Mouse (Mus musculus) myocyte (in vitro differentiated cells): ENCODE results near the gene Vmn2r83. TPM values are rescaled to one million over a fixed set of nuclear protein-coding genes. Genes with fewer than 3 reads are reported as not detected.

Experiments used
- H3K27me3 ChIP-seq: one replicate; pipeline ENCODE4 v1.6.1; 2011; ENCODE audit not compliant: control insufficient read depth, insufficient read depth, insufficient read length
- H3K36me3 ChIP-seq: one replicate; pipeline ENCODE4 v1.6.1; 2011; ENCODE audit not compliant: control insufficient read depth, insufficient read depth
- H3K4me2 ChIP-seq: one replicate; pipeline ENCODE4 v1.6.1; 2011; ENCODE audit warnings: low read depth, control low read depth
- H3K4me3 ChIP-seq: one replicate; pipeline ENCODE4 v1.5.1; 2011; ENCODE audit warnings: mild to moderate bottlenecking, control low read depth, moderate library complexity
- H3K79me2 ChIP-seq: one replicate; pipeline ENCODE4 v1.6.1; 2011; ENCODE audit not compliant: control insufficient read depth, insufficient read depth
- H3ac ChIP-seq: one replicate; pipeline ENCODE4 v1.6.1; 2011; ENCODE audit not compliant: control insufficient read depth, insufficient read length
- CEBPB ChIP-seq: IDR thresholded peaks from 2 replicates; pipeline ENCODE4 v1.6.1; 2011; ENCODE audit warnings: mild to moderate bottlenecking, moderate library complexity; ENCODE audit not compliant: poor library complexity, insufficient read depth, severe bottlenecking
- E2F4 ChIP-seq: IDR thresholded peaks from one replicate; pipeline ENCODE4 v1.6.1; 2011; ENCODE audit warnings: mild to moderate bottlenecking, control low read depth, moderate library complexity; ENCODE audit not compliant: insufficient read depth
- MAX ChIP-seq: IDR thresholded peaks from one replicate; pipeline ENCODE4 v1.6.1; 2011; ENCODE audit warnings: low read depth, mild to moderate bottlenecking, control low read depth
- MYOD1 ChIP-seq, 3 experiments: IDR thresholded peaks; one replicate each; pipeline ENCODE4 v1.6.1; 2011; ENCODE audit warnings: control low read depth in 2 of 3, low read depth in 2 of 3, mild to moderate bottlenecking in 2 of 3, moderate library complexity in 1 of 3; ENCODE audit not compliant: insufficient read length in 2 of 3, control insufficient read depth in 1 of 3
- MYOG ChIP-seq, 3 experiments: IDR thresholded peaks; one replicate each; pipeline ENCODE4 v1.6.1; 2011; ENCODE audit warnings: control low read depth in 2 of 3, low read depth in 2 of 3, mild to moderate bottlenecking in 2 of 3; ENCODE audit not compliant: insufficient read length in 2 of 3, control insufficient read depth in 1 of 3, insufficient read depth in 1 of 3
- POLR2A ChIP-seq: IDR thresholded peaks from one replicate; pipeline ENCODE4 v1.6.1; 2011; ENCODE audit warnings: low read depth, mild to moderate bottlenecking, control low read depth, moderate library complexity; ENCODE audit not compliant: insufficient read length
- POLR2AphosphoS2 ChIP-seq: IDR thresholded peaks from one replicate; pipeline ENCODE4 v1.6.1; 2011; ENCODE audit warnings: low read depth, control low read depth; ENCODE audit not compliant: insufficient read length
- REST ChIP-seq: IDR thresholded peaks from one replicate; pipeline ENCODE4 v1.6.1; 2011; ENCODE audit warnings: mild to moderate bottlenecking, control low read depth, moderate library complexity; ENCODE audit not compliant: insufficient read depth, insufficient read length
- SRF ChIP-seq: IDR thresholded peaks from one replicate; pipeline ENCODE4 v1.6.1; 2011; ENCODE audit warnings: low read depth; ENCODE audit not compliant: control insufficient read depth, insufficient read length
- TCF12 ChIP-seq: IDR thresholded peaks from one replicate; pipeline ENCODE4 v1.6.1; 2011; ENCODE audit warnings: mild to moderate bottlenecking, control low read depth; ENCODE audit not compliant: poor library complexity, insufficient read depth, severe bottlenecking
- TCF3 ChIP-seq: IDR thresholded peaks from one replicate; pipeline ENCODE4 v1.6.1; 2011; ENCODE audit warnings: low read depth, control low read depth; ENCODE audit not compliant: insufficient read length
- USF1 ChIP-seq: IDR thresholded peaks from one replicate; pipeline ENCODE4 v1.6.1; 2011; ENCODE audit warnings: low read depth, mild to moderate bottlenecking, control low read depth, moderate library complexity
- polyA plus RNA-seq: library from polyadenylated mRNA; unstranded; fragments of >200 nt; fragmentation: generic; extraction: Trizol; gene quantifications from one replicate; pipeline ENCODE4 v1.2.1, GENCODE M21; 2012; ENCODE audit warnings: missing spikeins

Vmn2r83 gene
- polyA plus RNA-seq, 1 experiment = not detected

- H3K79me2 ChIP-seq = peaks cover 10% of the 10 kb centered on the region
- no peak overlapping the region for H3K4me3 ChIP-seq
- no peak overlapping the region for H3K4me2 ChIP-seq
- H3K27me3 ChIP-seq = no peaks in the 10 kb centered on the region
- H3K36me3 ChIP-seq = peaks cover 11% of the 10 kb centered on the region
- H3ac ChIP-seq = no peak overlapping the region
- TF ChIP-seq POLR2A (no peak), E2F4 (no peak), MYOG (IDR thresholded peaks at IDR 0.05; ENCODE audit: control insufficient read depth in 1 of 3, insufficient read depth in 1 of 3, insufficient read length in 2 of 3, low read depth in 2 of 3) (no peak), REST (no peak), TCF12 (no peak), POLR2AphosphoS2 (no peak), CEBPB (no peak), MYOD1 (IDR thresholded peaks at IDR 0.05; ENCODE audit: control insufficient read depth in 1 of 3, insufficient read length in 2 of 3, low read depth in 2 of 3) (no peak), USF1 (no peak), MAX (no peak), SRF (no peak), TCF3 (no peak)
These were observed 58.9 kb downstream of the Vmn2r83 start for GRCm38 (mm10) chr10:79527453-79527845.

GRCm38 (mm10) chr10:79528081-79528480 is 59.5 kb downstream of the Vmn2r83 start:
- Histone ChIP-seq H3K4me2 (no peak overlapping the region), H3K4me3 (no peak overlapping the region), H3K79me2 (peaks cover 14% of the 10 kb centered on the region), H3K27me3 (no peaks in the 10 kb centered on the region), H3ac (no peak overlapping the region), H3K36me3 (peaks cover 11% of the 10 kb centered on the region)
- TF ChIP-seq MAX (no peak), POLR2A (no peak), REST (no peak), E2F4 (no peak), POLR2AphosphoS2 (no peak), MYOG (IDR thresholded peaks at IDR 0.05; ENCODE audit: control insufficient read depth in 1 of 3, insufficient read depth in 1 of 3, insufficient read length in 2 of 3, low read depth in 2 of 3) (no peak), CEBPB (no peak), TCF12 (no peak), SRF (no peak), TCF3 (no peak), USF1 (no peak), MYOD1 (IDR thresholded peaks at IDR 0.05; ENCODE audit: control insufficient read depth in 1 of 3, insufficient read length in 2 of 3, low read depth in 2 of 3) (no peak)

- Histone ChIP-seq H3K27me3 (no peaks in the 10 kb centered on the region), H3K36me3 (peaks cover 11% of the 10 kb centered on the region), H3ac (no peak overlapping the region), H3K4me3 (no peak overlapping the region), H3K4me2 (no peak overlapping the region), H3K79me2 (peaks cover 14% of the 10 kb centered on the region)
- TF ChIP-seq MYOG (IDR thresholded peaks at IDR 0.05; ENCODE audit: control insufficient read depth in 1 of 3, insufficient read depth in 1 of 3, insufficient read length in 2 of 3, low read depth in 2 of 3) (no peak), TCF3 (no peak), CEBPB (no peak), MAX (no peak), SRF (no peak), POLR2AphosphoS2 (no peak), POLR2A (no peak), E2F4 (no peak), MYOD1 (IDR thresholded peaks at IDR 0.05; ENCODE audit: control insufficient read depth in 1 of 3, insufficient read length in 2 of 3, low read depth in 2 of 3) (no peak), REST (no peak), USF1 (no peak), TCF12 (no peak)
These were observed 61.7 kb downstream of the Vmn2r83 start for GRCm38 (mm10) chr10:79530241-79530640.

DNA sequence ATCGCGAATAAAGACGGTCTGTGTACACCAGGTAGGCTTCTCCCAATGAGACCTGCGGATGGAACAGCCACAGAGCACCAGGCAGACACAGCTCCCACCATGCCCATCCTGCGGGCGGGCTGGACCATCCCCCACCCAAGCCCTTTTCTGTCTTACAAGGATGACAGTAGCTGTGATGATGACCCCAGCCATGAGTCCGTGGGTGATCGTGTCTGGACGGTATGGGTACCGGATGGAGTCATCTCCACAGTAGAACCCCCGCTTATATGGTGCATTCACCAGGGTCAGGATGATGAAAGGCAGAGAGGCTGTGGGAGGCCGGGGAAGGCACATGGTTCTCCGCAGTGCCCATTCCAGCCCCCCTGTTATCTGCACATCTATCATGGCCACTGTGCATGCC is 62.2 kb downstream of the Vmn2r83 start:
- H3K4me2 ChIP-seq = no peak overlapping the region
- peaks cover 11% of the 10 kb centered on the region for H3K36me3 ChIP-seq
- H3K4me3 ChIP-seq = no peak overlapping the region
- TF ChIP-seq MAX (no peak), TCF12 (no peak), REST (no peak), E2F4 (no peak), MYOD1 (IDR thresholded peaks at IDR 0.05; ENCODE audit: control insufficient read depth in 1 of 3, insufficient read length in 2 of 3, low read depth in 2 of 3) (no peak), USF1 (no peak), POLR2AphosphoS2 (no peak), SRF (no peak), POLR2A (no peak), CEBPB (no peak), MYOG (IDR thresholded peaks at IDR 0.05; ENCODE audit: control insufficient read depth in 1 of 3, insufficient read depth in 1 of 3, insufficient read length in 2 of 3, low read depth in 2 of 3) (no peak)
- no peaks in the 10 kb centered on the region for H3K27me3 ChIP-seq
- peaks cover 14% of the 10 kb centered on the region for H3K79me2 ChIP-seq
- no peak overlapping the region for H3ac ChIP-seq

DNA sequence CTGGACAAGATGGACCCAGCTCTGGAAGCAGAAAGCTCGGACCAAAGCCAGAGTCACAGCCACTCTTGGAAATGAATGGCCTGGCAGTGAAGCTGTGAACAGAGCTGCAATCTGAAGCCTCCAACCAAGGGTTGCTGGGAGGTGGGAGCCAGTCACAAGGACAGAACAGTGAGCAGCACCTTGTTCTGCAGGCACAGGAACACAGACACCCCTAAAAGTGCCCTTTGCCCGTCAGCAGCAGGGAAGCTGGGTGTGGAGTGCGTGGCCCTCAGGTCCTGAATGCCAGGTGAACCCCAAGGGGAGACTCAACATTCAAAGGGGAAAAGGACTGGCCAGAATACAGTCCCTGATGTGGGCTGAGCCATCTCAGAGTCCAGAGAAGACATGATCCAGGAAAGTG is 63.1 kb downstream of the Vmn2r83 start:
- H3K27me3 ChIP-seq = no peaks in the 10 kb centered on the region
- H3K4me2 ChIP-seq = no peak overlapping the region
- no peak overlapping the region for H3ac ChIP-seq
- H3K36me3 ChIP-seq = peaks cover 2% of the 10 kb centered on the region
- TF ChIP-seq CEBPB (no peak), USF1 (no peak), SRF (no peak), POLR2A (no peak), REST (no peak)
- H3K79me2 ChIP-seq = peaks cover 14% of the 10 kb centered on the region
- H3K4me3 ChIP-seq = no peak overlapping the region
